Comparison of ENCODE assay signal across 9 mouse cellular contexts in the genomic region with DNA sequence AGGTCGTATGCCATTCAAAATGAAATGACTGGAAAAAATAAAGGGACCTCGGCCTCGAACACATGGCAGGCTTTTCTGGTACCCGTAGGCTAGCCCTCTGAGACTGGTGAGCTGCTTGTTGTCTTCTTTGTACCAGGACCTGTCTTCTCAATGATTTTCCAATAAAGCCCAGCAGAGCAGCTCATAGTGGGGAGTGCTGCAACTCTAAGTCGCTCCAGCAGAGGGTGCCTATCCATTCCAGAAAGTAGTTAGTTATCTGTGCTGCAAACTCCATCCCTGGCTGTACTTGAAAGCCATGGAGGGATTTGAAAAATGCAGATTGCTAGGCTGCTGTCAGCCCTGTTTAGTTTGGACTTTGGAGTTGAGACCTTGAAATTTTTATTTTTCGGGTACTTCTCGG.
DNase-seq lines count a peak whose midpoint lies in the region; ATAC-seq lines count a peak whose summit lies in the region.
"Had no signal": no experiment of that assay in that cellular context is flagged by ENCODE, and none has a peak within 500 bp of the region (broad histone marks: within the 10 kb centered on the region; RNA-seq: fewer than 3 reads in every experiment).

No protein-coding gene starts in this region.

- peak; percentile 66 for ATAC-seq in midbrain, embryonic 15.5 days (replicated peaks)

- H3K4me3 ChIP-seq in midbrain, embryonic 15.5 days = no peak overlapping the region
- H3K4me3 ChIP-seq: erythroblast, embryonic 14.5 days had no signal

- H3K36me3 ChIP-seq in midbrain, embryonic 15.5 days (replicated peaks) = no peaks in the 10 kb centered on the region; the same call in 1 of the 2 replicates

- no peak overlapping the region for H3K9ac ChIP-seq in midbrain, embryonic 15.5 days

- WGBS in midbrain, embryonic 15.5 days = 47% methylated on average over 7 of the region's 7 CpGs

- H3K4me1 ChIP-seq in midbrain, embryonic 15.5 days = no peaks in the 10 kb centered on the region

- intact Hi-C loops in left cerebral cortex, postnatal 10 days (cut with DNase I) = loop anchor here (10.0 kb wide), 1 partner anchor 425 kb away; no protein-coding TSS in a partner anchor

- H3K27me3 ChIP-seq in midbrain, embryonic 15.5 days (replicated peaks) = no peaks in the 10 kb centered on the region

- H3K4me2 ChIP-seq in midbrain, embryonic 15.5 days = no peak overlapping the region

- H3K9me3 ChIP-seq in midbrain, embryonic 15.5 days = no peaks in the 10 kb centered on the region

- H3K27ac ChIP-seq in midbrain, embryonic 15.5 days = peak overlapping the region; percentile 19; the same call in 1 of the 2 replicates

- DNase-seq in layer of hippocampus, adult 11-12 months (ENCODE audit: low spot score) = peak; percentile 61
- no peak for DNase-seq in layer of hippocampus, adult 9-11 months
- peak; percentile 40 for DNase-seq in T-cell, adult 2 months (ENCODE audit: low spot score)
- DNase-seq in embryo, embryonic 9.5 days (ENCODE audit: extremely low spot score) = peak; percentile 51
- peak; percentile 70 for DNase-seq in heart, postnatal 4 days
- DNase-seq in left cerebral cortex, postnatal 10 days (ENCODE audit: extremely low spot score in 1 of 2, low spot score in 2 of 2) = peak; percentile 64 to 65
- DNase-seq in yolk sac, embryonic 10.5 days (ENCODE audit: low spot score) = peak; percentile 25
